Mouse (Mus musculus) T-helper 1 cell (primary cell): ENCODE data around the gene Rreb1.

ENCODE experiments used
- in situ Hi-C: fragments of 300-600 bp; cut with MboI, MseI; formaldehyde crosslinking; loops from one replicate; pipeline ENCODE4 v1.15.1; 2025; ENCODE audit warnings: high pct_unique_total_duplicates

The Rreb1 gene

DNA sequence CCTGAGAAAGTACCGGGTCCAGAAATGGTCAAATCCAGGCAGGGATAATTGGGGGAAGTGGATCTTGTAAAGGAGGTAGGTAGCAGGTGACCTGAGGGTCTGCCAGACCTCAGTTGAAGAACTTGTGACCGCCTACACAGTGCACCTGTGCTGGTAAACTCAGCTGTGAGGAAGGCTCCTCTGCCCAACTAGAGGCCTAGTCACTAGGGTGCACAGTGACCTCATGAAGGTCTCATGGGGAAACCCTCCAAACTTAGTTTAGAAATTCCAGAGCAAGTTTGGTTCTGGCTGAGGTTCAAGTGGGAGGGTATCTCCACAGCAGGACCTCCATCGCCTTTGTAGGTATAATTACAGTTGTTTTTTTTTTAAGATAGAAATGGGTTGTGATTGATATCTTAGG is 74.7 kb downstream of the Rreb1 start:
- in situ Hi-C loops, result no loop called here

- in situ Hi-C loops, result no loop called here
Measured at GRCm38 (mm10) chr13:37853441-37853840, 75.2 kb downstream of the Rreb1 start.

DNA sequence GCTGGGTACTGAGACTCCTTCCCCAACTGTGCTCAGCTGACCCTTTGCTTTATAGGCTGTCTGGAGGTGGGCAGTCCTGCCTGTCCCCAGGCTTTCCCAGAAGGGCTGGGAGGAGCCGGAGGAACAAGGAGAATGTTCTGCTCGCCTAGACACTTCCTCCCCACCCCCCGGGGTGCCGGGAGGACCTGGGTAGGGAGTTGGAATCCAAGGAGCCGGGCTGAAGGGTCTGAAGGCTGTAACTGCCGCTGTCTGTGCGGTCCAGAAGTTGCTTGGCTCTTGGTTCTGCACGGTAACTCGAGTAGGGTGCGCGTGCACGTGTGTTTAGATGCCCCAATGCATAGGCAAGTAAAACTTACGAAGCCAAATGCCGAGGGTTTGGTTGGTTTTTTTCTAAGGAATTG is 75.8 kb downstream of the Rreb1 start:
- in situ Hi-C loops, result no loop called here

DNA sequence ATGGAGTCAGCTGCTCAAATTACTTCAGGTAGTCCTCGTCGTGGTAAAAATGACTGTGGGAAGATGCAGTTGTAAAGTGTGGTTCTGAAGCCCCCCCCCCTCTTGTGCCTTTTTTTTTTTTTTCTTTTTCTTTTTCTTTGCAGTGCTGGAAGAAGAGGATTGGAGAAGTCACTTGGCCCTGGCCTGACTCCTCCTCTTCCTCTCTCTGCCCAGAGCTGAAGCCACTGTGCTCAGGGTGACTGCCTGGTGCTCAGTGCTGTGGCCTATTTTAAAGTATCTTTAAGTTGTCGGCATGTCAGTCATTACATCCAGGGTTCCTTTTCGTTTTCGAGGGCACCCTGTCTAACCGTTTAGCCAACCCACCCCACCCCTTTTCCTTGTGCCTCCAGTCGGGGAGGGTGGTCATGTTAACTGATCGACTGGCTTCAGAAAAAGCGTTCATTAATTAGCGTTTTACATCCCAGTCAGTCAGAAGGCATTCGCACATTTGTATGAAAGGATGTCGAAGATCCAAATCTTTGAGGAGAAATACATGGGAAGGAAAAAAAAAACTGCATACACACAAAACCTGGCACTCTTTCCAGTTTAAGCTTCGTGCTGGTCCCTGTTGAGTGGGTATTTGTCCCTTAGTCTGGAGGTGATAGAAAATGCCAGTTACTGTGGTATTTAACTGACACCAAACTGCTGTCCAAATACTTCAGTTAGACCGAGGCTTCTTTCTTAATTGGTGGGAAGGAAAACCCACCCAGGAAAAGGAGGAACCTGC is 76.4 kb downstream of the Rreb1 start:
- in situ Hi-C loops, result no loop called here

- in situ Hi-C loops, result no loop called here
Measured at GRCm38 (mm10) chr13:37855221-37855757, 77.1 kb downstream of the Rreb1 start.

DNA sequence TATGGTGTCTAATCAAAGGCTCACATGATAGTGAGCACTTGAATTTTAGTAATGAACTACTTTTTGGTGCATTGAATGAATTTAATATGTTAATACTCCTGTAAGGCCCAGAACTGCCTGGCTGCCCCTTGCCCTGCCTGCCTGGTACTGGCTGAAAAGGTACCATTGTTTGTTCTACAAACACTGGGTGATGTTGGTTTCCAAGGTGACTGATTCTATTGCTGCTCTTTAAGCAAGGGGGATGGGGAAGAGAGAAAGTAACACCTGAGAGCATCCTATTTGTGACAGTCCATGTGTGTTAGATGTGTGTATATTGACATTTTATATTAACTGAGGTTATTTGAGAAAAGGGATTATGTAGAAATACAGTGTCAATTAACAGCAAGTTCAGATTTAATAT is 77.6 kb downstream of the Rreb1 start:
- in situ Hi-C loops, result no loop called here

- in situ Hi-C loops, result no loop called here
Measured at GRCm38 (mm10) chr13:37856537-37856936, 78.3 kb downstream of the Rreb1 start.

- in situ Hi-C loops, result no loop called here
Measured at GRCm38 (mm10) chr13:37857284-37858065, 79.3 kb downstream of the Rreb1 start.

DNA sequence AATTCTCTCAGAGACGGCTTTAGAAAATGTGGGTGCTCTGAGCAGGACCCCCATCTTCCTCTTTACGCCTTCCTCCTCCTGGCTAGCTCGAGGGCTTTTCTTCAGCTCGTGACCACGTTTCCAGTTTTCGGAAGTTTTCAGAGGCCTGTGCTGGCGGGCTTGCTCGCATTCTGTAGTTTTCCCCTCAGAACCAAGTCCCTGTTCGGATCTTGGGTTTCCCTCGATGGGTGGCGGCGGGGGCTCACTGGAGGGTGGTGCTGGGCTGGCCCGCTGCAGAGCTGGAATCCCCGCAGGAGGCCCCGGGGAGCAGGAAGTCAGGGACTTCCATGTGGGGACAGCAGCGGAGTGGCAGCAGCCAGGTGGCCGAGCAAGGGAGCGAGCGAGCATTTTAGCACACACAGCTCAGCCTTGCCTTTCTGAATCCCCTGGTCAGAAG is 79.9 kb downstream of the Rreb1 start:
- in situ Hi-C loops, result no loop called here

DNA sequence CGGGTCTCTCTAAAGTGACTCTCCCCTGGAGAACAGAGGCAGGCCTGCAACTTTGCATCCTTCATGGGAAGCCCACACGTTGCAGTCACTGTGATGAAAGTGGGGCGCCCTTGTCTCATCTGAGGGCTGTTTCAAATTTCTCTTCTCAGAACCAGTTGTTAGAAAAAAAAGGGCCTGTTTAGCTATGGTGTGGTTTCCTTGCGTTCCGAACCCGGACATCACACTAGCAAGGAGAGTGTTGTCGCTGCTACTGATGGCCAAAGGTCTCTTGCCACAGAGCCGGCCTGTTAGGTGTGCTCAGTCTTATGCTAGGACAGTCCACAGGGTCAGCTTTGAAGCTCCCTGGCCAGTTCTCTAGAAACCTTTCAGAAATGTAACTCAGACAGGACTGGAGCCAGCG is 80.3 kb downstream of the Rreb1 start:
- in situ Hi-C loops, result no loop called here

DNA sequence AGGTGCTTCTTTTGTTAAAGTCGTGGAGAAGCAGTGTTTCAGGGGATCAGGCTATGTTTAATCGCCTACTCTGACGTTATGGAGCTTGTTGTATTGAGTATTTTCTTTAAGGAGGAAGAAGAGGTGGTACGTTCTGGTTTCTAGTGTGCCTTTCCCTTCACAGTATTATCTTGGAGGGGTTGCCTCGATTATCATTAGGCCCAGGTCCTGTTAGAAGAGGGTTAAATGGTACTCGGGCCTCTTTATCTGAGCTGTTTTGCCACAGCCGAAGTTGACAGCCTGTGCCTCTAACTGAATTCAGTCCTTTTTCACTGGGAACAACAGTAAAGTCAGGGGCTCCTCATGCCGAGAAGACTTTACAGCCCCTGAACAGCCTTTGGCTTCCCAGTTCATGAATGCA is 81.6 kb downstream of the Rreb1 start:
- in situ Hi-C loops, result no loop called here

- in situ Hi-C loops, result no loop called here
Measured at GRCm38 (mm10) chr13:37860204-37860603, 82.0 kb downstream of the Rreb1 start.

DNA sequence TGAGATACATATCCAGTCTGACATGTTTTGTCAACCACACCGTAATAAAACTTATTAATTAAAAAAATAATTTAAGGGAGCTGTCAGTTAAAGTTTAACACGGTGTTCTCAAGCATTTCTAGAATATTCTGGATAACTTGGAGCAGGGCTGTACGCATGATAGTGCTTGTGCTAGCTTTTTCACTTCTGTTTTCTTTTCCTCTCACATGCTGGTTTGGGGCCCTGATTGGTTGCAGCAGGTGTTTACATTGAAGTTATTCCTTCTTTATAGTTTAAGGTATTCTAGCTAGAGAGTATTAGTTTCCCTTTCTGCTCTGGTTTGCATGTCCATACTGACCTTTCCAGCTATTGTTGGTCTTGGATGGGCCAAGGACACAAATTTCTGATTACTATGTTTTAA is 82.6 kb downstream of the Rreb1 start:
- in situ Hi-C loops, result no loop called here

DNA sequence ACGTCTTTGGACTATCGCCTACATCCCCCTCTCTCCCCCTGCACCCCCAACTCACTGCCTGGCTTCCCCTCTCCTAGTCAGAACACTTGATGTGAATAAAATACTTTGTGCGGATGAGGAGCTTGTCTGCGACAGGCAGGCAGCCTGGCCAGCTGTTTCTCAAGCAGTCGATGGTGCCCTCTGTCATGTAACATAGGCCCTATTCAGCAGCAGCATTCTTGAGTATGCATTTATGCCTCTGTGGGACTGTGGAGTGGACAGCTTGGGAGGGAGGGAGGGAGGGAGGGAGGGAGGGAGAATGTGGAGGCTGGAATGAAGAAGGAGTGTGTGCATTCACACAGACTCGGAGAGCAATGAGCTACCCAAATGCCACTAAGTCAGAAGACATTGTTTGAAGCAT is 84.3 kb downstream of the Rreb1 start:
- in situ Hi-C loops, result no loop called here

DNA sequence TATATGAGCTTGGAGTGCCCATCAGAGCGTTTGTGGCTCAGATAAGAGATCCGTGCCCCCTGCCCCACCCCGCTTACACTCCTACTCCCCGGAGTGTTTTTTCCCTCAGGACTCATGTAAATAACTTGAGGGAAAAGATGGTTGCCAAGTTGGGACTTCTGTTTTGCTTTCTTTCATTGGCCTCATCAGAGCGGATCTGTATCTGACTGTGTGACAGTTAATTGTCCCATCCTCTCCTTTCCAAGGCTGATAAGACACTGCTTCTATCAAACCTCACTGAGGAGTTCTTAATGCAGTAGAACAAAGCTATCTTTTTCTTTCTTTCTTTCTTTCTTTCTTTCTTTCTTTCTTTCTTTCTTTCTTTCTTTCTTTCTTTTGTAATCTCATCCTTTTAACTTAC is 85.4 kb downstream of the Rreb1 start:
- in situ Hi-C loops, result no loop called here

- in situ Hi-C loops, result no loop called here
Measured at GRCm38 (mm10) chr13:37864697-37865096, 86.5 kb downstream of the Rreb1 start.

DNA sequence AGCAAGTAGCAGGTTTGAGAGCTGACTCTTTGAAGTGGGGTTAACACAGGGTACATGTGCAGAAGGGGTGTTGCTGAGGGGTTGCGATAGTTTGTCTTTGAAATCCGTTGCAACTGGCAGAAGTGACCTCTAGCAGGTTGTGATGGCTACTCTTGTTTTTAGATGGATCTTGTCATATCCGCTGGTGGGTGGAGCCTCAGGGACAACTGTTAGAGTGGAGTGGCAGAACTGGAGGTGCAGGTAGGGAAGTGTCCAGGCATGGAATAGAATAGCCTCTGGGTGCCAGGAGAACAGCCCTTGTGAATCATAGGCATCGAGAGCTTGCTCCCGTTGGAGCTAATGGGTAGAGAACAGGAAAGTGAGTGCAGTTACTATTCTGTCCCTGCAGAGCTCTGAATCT is 88.1 kb downstream of the Rreb1 start:
- in situ Hi-C loops, result no loop called here

DNA sequence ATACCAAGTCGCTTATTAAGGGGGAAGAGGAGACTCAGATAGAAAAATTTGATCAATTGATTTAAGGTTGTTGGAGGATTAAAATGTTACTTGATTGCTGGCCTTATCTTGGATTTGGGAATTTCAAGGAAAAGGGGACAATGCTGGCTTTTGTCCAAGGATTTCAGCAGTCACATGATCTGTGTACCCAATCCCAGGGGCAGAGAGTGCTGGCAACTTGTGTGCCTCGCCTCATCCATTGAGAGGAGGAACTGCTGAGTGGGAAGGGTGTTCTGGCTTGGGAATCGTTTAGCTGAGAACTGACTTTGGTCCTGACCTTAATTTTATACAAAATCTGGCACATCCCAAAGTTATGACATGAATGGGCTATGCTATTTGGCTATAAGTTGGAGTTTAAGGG is 88.6 kb downstream of the Rreb1 start:
- in situ Hi-C loops, result no loop called here

DNA sequence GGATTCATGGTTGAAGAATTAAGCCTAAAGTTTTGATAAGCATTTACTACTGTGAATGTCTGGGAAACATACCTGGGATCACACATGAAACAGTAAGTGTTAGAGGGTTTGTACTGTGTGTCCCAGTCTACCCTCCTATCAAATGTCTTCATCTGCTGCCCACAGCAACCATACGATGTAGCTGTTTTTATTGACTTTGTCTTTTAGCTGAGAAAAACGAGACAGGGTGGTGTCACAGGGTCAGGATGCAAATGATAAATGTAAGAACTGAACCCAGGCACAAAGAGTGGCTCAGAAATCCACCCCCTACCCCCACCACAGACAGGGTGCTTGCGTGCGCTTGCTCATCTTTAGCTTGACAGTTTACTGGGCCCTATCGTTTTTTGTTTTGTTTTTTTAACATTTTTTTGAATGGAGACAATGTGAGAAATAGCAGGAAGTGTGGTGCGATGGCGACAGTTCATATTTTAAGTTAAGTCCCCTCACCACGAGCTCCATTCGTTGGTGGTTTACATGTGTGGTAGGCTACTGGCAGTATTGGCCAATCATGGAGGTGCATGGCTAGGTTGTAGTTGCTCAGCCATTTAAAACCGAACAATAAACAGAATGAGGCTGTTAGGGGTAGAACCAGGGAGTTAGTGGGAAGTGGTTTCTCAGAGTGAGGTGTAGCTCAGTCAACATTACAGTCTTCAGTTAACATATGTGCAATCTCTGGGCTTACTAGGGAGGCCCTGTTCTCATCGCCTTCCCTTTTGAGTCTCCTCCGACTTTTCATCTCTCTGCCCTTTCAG is 92.1 kb downstream of the Rreb1 start:
- in situ Hi-C loops, result no loop called here

- in situ Hi-C loops, result no loop called here
Measured at GRCm38 (mm10) chr13:37872142-37872835, 94.1 kb downstream of the Rreb1 start.

DNA sequence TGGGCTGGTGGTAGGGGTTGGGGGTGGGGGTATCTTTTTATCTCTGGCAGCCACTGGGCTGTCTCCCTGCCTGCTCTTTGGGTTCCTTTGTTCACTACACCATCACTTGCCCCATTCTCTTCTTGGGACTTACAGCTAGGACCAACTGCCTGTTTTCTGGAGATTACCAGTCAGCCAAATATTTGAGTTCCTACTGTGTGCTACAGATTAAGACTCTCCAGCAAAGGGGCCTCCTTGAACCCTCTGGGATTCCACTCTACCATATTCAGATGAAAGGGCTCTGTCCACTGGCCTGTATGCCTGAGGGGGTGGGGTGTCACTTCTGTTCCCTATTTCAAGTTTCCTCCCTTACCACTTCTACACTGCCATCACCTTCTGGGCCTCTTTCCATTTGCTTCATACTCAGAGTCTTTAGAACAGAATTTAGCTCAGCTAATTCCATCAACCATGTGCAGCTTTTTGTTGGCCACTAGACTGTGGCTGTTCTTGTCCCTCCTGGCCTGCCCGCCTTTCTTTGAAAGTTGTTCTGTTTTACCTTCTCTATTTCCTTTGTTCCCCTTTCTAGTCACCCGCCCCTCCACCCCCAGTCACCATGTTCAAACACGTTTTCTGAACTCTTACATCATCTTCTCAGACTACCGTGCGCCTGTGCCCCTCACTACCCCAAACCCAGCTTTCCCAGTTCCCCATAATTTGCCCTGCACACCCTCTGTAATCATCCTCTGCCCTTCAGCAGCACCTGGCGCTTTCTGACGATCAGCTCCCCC is 95.1 kb downstream of the Rreb1 start:
- in situ Hi-C loops, result no loop called here
